Mouse (Mus musculus): ENCODE data around the gene 4930474N05Rik. TPM values are rescaled to one million over a fixed set of nuclear protein-coding genes. Genes with fewer than 3 reads are reported as not detected.

Gene 4930474N05Rik
- polyA plus RNA-seq (2017; shearing (Covaris generic)): not detected

GRCm38 (mm10) chr14:36094617-36095016 lies at the start of gene 4930474N05Rik:
Gene 4930474N05Rik, plus strand, starts transcription at chr14:36094917.

